Mouse (Mus musculus) heart, adult 18-20 months (tissue): ENCODE measurements at regions not wholly inside any gene's neighbourhood (a gene's known extent, or its start where the extent isn't known, plus 50 kb on each side); places are given as distances from the start of the nearest gene placed in this dataset.

Experiments used
- DNase-seq, 2 experiments: peaks; one replicate each; pipeline ENCODE4 v3.0.0; 2021 to 2022; ENCODE audit warnings: mixed read lengths in 1 of 2

DNA sequence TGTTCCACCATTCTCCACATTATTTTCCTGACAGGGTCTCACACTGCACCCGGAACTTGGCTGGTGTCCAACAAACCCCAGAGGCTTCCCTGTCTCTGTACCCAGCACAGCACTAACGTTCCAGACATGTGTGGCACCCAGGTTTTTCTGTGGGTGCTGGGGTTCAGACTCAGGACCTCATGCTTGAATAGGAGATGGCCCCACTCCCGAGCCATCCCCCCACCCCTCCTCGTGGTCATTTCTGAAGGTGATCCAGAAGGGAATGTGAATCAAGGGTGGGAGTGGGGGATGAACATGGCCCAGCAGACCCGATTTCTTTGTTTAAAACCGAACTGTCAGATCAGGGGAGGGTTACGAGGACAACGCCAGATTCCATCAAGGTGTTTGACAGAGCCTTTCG lies 245.6 kb downstream of the Tbc1d1 start:
- no peak for DNase-seq

DNA sequence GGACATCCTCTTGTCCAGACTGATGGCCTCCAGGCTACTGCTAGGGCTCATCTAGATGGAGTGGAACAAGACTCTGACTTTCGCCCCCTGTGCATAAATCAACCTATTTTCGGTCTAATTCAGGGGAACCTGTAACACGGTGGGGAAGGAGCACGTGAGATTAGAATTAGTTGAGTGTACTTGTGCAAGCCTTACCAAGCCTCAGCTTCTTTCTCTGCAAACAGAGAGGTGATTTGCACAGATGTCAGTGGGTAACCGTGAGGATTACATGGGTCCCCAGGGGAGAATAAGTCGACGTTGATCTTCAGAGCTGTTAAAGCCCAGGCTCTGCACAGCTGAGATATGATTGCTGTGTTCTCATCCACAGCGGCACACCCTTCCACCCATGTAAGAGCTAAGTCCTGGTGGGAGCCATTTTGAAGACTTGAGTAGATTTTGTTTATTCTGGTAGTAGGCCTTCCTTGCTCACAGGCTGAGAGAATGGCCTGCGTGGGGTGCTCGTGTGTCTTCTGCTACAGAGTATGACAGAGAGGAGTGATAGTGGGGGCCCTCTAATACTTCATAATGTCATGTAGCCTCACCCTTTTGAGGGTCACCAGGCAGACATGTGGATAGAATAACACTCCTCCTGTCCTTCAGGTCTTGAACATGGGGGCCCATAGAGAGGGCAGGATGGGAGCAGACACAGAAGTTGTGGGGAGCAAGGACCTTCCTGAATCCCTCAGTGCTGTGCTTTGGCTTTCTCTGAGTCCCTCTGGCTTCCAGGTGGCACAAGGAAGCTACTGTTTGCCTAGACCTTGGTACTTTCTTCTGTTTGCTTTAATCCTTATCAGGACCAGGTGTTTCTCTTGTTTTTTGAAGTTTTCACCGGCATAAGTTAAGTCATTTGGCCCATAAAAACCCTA lies 247.2 kb downstream of the Tbc1d1 start:
- DNase-seq = no peak

DNA sequence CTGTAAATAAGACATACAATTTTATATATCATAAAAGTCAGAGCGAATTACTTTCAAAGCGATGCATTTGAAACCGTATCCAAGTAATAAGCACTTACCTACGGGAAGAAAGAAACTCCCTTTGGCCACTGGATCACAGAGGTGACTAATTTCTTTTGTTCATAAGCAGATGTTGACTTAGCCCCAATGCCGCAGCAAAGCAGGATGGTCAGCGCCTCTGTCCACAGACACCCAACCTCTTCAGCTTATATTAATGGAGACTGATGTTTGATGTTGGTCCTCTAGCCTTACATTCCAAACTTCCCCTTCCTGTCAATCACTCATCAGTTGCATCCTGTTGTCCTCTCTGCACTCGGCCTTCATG lies 247.9 kb downstream of the Tbc1d1 start:
- DNase-seq = no peak

DNA sequence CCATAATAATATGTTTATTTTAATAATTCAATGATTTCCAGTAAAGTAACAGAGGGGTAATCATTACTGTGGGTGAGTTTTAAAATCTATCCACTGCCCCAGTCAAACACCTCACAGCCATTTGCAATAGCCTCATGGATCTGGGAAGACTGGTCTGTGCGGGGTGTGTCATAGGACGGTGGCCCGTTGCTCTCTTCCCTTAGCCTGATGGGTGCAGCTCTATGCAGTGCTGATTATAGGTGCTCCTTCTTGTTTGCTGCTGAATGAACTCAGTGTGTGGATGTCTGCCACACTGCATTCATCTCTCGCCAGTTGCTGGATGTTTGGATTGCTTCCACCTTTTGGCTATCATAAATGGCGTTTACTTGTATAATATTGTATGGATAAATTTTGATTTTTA lies 248.4 kb downstream of the Tbc1d1 start:
- DNase-seq = no peak

DNA sequence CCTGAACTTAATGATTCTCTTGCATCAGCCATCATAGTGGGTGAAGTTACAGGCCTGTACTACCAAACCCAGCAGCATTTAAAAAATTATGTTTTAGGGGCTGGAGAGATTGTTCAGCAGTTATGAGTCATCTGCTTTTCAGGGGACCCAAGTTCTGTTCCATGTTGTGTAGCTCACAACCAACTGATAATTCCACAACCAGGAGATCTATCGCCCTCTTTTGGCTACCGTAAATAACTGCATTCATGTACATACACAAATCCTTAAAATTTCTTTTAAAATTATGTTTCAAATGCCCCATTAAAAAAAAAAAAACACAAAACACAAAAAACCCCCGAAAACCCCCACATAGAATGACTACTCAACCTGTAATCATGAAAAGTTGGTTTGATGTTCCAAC lies 252.8 kb downstream of the Tbc1d1 start:
- DNase-seq = no peak

DNA sequence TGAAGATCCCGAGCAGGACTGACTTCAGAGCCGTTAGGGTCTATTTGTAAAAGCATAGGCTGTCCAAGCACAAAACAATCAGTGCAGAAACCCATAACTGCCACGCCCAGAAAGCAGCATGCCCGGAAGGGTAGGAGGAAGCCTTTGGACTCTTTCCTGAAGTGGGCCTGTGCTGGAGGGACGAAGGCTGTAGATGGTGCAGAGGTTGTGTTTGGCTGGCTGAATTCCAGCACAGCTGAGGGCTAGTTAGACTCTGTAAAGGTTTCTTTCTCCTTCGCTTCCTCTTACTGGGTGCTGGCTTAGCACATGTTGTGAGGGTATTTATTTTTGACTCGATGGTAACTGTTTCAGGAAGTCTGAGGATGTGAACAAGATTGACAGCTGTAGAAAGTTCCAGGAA lies 254.5 kb downstream of the Tbc1d1 start:
- DNase-seq = peak; percentile 47 to 80

DNA sequence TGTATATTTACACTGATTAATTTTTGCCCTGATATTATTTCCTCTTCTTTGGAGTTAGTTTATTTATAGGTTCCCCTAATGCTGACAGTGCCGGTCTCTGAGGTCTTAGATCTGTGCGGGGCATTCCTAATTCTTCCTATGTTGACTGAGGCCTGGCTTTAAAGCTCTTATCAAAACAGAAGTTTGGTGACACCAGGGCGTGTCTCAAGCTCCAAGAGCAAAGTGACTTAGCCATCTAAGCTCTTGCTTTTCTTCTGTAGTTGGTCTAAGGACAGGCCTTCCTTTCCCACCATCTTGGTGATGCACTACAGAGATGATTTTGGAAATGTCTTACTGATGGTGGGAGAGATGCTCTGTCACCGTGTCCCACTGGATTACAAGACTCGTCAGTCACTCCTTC lies 258.4 kb downstream of the Tbc1d1 start:
- no peak for DNase-seq

DNA sequence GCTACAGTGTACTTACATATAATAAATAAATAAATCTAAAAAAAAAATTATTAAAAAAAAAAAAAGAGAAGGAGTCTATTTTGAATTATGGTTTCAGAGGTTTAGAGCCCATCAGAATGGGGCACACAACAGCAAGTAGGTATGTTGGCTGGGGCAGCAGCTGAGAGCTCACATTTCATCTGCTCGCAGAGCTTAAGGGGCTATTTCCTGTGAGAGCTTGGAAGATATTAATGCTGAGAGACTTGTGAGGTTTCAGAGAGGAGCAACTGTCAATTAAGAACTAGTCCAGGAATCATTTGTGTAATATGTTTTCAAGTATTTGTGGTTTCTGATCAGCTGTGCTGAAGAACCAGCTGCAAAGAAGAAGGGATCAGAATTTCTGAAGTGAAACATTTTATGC lies 263.3 kb downstream of the Tbc1d1 start:
- DNase-seq = no peak

DNA sequence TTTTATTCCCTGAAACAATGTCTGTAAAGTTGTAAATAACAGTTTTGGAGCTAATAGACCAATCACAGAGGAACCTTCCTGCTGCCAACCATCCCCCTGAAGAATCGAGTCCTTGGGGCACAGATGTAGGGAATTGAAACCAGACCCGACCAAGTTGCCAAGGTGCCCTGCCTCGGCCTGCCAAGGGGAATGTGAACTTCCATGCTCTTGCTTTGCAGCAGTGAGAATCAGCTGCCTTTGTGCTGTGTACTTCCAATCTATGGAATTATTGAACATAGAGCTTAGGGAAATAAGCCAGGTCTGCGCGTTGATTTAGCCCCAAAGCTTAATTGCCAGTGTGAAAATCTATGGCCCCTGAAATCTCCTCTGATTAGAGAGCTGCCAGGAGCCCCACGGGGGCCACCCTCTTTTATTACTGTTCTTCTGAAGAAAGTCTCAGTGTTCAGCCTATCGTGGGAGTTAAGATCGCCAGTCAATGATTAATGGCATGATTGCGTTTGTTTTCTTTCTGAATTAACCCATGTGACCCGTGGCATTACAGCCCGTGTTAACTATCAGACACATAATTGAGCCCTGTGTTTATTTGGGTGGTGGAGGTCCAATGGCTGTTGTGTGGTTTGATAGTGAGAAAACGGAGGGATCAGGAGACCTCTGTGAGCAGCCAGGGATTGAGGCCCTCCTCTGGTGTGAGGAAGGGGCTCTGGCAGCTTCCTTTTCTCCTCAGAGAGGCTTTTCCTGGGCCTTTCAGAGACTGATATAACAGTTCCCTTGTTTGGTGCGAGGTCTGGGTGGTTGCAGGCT lies 266.9 kb downstream of the Tbc1d1 start:
- no peak for DNase-seq

DNA sequence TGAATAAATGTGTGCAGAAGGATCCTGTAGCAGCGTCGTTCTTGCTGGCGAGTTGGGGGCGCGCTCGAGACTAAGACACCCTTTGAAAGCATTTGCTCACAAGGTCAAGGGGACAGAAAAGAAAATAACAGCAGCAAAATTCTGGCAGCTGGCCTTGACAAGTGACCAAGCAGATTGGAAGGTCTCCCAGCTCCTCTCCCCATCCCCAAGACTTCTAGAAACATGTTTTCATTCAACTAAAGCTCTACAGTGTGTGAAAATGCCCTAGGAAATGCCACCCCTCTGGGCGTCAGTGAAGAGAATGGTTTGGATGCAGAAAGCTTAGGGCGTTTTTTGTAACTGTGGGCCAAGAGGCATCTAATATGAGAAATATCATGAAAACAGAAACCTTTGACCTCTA lies 272.7 kb downstream of the Tbc1d1 start:
- DNase-seq = peak; percentile 37 to 50

DNA sequence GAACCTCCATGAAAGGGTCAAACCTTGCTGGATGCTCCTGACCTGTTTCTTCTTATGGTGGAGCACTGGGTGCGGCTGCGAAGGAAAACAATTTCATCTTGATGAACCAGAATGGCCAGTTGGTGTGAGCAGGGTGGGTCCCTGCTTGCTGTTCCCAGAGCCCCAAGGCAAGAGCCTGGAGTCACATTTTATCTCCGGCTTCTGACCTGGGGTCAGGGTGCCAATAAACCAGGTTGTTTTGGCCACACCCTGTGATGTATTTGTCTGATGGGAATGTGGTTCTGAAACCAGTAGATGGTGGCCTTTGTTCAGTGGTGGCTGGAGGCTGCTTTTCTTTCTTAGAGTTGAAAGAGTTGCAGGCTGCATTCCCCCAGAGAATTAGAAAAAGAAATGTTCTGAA lies 274.4 kb downstream of the Tbc1d1 start:
- no peak for DNase-seq

DNA sequence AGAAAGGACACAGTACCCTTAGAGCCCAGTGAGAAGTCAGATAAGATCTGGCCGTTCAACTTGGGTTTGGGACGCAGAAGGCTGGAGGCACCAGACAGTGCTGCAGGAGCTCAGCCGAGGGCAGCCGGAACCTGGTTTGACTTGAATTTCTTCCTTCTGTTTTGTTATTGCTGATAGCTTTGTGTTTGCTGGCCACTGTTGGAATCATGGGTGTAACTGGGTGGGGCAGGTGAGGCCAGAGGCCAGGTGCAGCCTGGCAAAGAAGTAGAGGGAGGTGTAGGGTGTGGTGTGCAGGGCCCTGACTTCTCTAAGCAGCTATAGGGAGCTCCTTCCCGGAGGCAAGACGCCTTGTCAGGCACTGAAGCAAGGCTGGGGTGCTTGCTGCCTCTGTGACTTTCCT lies 275.5 kb downstream of the Tbc1d1 start:
- DNase-seq = no peak

DNA sequence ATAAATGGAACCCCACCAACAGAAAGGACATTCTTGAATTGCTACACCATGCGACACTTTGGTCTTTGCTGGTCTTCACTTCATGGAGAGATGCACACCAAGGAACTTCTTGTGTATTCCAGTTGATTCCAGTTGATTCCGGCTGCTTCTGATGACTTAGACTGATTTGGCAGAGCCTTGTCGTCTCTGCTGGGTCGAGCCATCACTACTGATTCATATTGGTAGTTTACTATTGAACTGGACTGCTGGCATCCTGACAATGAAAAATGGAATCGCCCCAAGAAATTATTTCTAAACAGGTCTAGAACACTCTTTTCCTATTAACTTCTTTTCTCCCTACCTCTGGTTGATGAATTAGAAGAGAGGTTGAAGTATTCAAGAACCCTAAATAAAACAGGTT lies 277.7 kb downstream of the Tbc1d1 start:
- no peak for DNase-seq

DNA sequence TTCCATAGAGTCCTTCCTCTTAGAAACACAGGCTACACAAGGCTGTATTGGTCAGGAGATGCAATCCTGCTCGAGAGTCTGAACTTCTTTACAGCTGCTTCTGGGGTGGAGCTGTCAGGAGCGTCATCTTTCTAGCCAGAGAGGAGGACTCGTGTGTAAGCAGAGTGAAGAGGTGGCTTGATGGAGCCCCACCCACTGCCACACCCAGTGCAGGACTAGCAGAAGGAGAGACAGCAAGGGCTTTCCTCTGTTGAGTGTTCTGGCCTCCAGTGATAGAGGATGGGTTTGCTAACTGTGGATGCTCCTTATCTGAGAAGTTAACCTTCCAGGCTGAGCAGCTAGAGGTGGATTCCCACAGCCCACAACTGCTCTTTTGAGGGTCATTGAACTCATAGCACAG lies 279.4 kb downstream of the Tbc1d1 start:
- DNase-seq = no peak

DNA sequence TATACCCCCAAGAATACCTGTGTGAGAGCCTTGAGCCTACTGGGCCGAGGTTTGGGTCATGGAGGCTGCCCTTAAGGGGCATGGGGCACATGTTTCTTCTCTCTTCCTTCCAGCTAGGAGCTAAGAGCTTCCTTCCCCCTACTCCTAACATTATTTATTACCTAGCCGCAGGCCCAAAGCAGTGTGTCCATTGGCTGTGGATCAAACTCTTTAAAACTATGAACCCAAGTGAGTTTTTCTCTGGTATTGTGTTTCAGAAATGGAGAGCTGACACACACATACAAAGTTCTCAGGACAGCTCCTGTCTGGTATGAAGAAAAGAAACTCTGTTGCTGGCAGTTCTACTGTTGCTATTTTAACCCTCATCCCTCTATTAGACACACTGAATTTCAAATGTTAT lies 279.9 kb downstream of the Tbc1d1 start:
- DNase-seq = no peak

DNA sequence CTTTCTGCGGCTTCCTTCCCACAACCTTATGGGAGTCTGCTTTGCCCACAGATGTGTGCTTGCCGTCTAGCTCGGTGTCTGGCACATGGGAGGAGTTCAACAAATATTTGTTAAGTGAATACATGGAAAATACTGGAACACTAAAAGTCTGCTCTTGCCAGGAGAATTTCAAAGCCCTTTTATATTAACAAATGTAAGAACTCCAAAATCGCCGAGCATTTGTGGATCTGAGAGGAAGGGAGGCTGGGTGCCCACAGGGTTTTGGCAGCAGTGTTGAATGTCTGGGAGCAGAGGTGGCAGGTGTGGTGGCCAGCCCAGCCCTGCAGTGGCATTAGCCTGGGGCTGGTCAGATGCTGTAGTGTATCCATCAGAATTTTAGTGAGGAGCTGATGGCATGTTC lies 281.6 kb downstream of the Tbc1d1 start:
- DNase-seq = no peak

DNA sequence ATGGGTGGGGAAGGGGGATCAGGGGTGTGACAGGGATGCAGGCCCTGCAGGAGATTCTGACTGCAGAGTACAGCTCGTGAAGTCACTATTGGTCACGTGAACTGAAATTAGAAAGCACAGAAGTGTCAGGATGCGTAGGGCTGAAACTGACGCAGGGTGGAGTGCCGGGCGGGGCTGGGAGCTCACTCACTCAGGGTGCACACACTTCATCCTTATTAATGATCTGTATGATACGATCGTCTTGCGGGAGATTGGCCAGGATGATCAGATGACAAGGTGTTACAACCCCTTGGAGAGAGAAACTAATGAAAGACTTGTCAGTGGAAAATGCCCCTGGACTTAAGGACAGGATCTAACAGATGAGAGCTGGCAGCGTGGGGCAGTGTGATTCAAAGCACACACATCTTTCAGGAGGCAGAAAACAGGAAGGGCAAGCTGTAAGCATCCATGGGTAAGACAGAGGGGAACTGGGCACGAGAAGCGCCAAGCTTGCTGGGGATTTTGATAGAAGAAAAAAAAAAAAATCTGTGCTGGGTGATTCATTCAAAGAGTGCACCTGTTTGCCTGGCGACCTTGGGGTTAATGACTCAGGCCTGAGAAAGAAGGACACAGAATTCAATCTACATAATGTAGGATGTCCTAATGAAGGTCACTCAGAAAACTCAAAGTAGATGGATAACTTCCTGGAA lies 282.5 kb downstream of the Tbc1d1 start:
- no peak for DNase-seq

DNA sequence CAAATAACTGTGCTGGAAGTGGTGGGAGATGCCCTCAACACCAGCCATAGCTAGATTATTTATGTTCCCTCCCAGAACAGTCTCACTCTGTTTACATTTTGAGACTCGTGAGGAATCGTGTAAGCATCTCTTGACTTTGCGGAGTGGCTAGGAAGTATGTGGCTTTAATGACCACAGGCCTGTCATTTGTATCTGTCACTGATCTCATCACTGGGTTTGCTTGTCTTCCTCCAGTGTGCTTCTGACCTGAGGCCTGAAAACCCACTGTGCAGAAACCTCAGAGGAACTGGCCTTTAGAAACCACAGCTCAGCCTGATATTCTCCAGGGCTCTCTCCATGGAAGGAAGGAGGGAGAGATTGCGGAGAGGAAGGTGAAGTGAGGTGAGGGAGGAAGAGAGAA lies 291.7 kb downstream of the Tbc1d1 start:
- DNase-seq = no peak

DNA sequence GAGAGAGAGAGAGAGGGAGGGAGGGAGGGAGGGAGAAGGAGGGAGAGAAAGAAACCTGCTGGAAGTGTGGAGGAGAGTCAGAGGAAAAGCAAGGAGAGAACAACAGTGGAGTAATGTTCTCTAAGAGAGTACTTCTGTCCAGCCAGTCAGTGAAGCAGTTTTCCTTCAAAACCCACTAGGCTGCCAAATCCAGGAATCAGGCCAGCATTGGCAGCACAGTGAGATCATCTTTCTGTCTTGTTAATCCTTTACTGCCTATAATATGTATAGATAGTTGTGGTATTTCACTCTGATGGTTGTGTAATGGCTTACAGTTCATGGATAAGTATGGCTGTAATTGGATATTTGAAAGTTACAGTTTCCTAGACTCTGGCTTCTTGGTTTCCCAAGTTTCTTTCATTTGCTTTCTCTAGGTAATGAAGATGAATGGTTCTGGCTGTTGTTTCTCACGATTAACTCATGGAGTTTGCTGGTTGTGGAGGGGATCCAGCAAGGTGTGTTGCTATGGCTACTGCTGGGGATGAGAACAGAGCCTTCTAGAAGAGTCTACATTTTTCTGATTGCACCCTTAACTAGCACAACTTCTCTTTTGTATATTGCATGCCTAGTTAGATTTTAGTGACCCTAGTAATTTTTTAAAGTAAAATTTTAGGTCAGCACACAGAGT lies 296.7 kb downstream of the Tbc1d1 start:
- no peak for DNase-seq

DNA sequence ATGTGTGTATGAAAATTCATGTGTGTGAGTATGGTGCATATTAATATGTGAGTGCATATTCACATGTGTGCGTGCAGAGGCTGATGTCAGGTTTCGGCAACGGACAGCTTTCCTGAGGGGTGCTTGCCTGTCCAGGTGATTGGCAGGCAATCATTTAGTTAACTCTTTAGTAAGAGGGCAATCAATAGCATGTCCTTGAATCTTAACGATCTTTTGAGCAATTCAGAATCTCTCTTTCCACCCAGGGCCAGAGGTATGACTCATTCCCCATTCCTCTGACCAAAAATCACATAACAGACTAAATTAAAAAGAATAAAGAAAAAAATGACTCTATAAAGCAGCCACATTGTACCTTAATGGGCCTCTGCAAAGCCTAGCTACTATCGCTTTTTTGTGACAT lies 303.7 kb downstream of the Tbc1d1 start:
- no peak for DNase-seq

DNA sequence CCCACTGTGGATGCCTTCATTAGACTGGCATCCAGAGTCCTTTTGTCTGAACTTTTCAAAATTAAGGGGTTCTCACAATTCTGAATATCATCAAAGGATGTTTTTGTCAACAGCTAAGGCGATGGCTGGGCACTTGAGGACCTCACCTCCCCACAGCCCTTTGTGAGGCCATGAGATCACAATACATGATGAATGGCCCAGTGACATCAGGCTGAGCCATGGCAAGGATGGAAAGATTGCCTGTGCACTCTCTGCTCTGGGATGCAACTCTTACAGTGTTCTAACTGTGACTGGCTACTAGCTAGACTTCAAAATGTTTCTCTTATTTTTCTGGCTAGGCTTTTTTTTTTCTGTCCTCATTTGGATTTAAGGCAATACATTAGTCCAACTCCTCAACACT lies 304.8 kb downstream of the Tbc1d1 start:
- DNase-seq = no peak

DNA sequence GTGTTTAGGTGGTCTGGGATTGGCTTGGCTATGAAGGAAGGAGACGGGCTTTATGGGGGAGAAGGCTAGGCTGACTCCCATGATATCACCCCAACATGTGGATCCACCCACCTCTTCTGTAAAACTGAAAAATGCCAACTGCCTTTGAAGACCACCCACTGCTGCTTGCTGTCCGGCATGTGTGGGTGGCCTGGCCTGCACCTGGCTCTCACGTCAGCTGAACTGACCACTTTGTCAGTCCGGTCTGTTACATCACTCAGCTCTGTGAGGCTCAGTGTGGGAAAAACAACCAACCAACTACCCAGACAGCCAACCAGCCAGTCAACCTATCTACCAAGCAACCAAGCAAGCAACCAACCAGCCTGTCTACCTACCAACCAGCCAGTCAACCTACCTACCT lies 305.5 kb downstream of the Tbc1d1 start:
- DNase-seq = no peak

DNA sequence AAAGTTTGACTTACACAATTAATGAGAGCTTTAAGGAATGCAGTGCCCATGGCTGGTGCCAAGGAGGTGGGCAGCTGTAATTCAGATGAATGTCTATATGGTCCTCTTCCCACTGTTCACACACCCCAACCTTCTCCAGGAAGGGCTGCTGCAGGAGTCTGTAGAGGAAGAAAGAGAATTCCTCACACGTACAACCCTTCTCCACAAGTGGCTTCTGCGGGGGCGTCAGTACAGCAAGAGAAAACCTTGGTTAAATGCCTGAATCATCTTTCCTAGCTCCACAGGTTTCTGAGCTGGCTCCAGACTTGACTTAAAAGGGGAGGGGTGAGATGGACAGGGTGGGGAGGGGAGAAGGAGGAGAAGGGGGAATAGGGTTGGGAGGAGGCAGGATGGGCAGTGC lies 306.3 kb downstream of the Tbc1d1 start:
- DNase-seq = no peak
